Mouse (Mus musculus): ENCODE results near the gene Mvp. TPM values are rescaled to one million over a fixed set of nuclear protein-coding genes. Genes with fewer than 3 reads are reported as not detected.

Mvp gene
- total RNA-seq, 2 experiments from 2014 or later: 23.3 to 28.3 TPM

GRCm38 (mm10) chr7:126949793-126950646 lies 64.4 kb downstream of the Mvp start, which contains the start of gene Sez6l2:
Gene Sez6l2, plus strand, starts transcription at chr7:126950563.
- DNase-seq: peak; percentile 97

GRCm38 (mm10) chr7:126949403-126949792 lies 65.0 kb downstream of the Mvp start, which contains the start of gene Asphd1:
Gene Asphd1, minus strand, starts transcription at chr7:126949582.
- DNase-seq: no peak

GRCm38 (mm10) chr7:126948626-126949025 lies 65.8 kb downstream of the Mvp start:
- no peak for DNase-seq

GRCm38 (mm10) chr7:126946530-126946929 lies 67.9 kb downstream of the Mvp start:
- no peak for DNase-seq

- no peak for DNase-seq
These were observed 72.6 kb downstream of the Mvp start for GRCm38 (mm10) chr7:126941801-126942200.

GRCm38 (mm10) chr7:126941171-126941570 lies 73.2 kb downstream of the Mvp start:
- DNase-seq: no peak

Small RNA genes lying within 50 kb of the gene (microRNA-seq; reads per million reads assigned to microRNA genes)
- gene Gm44343: 0 reads per million in 2 experiments

Other genes starting within 250 kb of the Mvp start
- 1 to 10 TPM; 1.0 to 4.0 TPM for gene Gdpd3, start 248.3 kb downstream of the Mvp start, total RNA-seq (2021)
- 10 to 100 TPM; 56.3 to 62.9 TPM for gene Ypel3, start 237.7 kb downstream of the Mvp start, total RNA-seq (2021)
- gene Tbx6, start 233.1 kb downstream of the Mvp start, total RNA-seq (2021): under 1 TPM; 0.38 to 0.75 TPM
- 10 to 100 TPM; 44.2 to 48.8 TPM for gene Ppp4c, start 222.1 kb downstream of the Mvp start, total RNA-seq (2021)
- gene Fam57b, start 217.0 kb downstream of the Mvp start, total RNA-seq (2021): 10 to 100 TPM; 10.3 to 10.5 TPM
- not detected for gene 4930451I11Rik, start 183.0 kb downstream of the Mvp start, total RNA-seq (2021)
- under 1 TPM; 0.14 to 0.68 TPM for gene Doc2a, start 167.2 kb downstream of the Mvp start, total RNA-seq (2021)
- gene Hirip3, start 152.6 kb downstream of the Mvp start, total RNA-seq (2021): 10 to 100 TPM; 11.9 to 18.1 TPM
- 10 to 100 TPM; 18.6 to 23.6 TPM for gene Ino80e, start 152.2 kb downstream of the Mvp start, total RNA-seq (2021)
- gene Taok2, start 129.9 kb downstream of the Mvp start, total RNA-seq (2021): 10 to 100 TPM; 40.2 to 52.3 TPM
- gene Tmem219, start 91.7 kb downstream of the Mvp start, total RNA-seq (2021): 10 to 100 TPM; 16.2 to 17.3 TPM
- 1 to 10 TPM; 3.7 to 5.0 TPM for gene Kctd13, start 85.7 kb downstream of the Mvp start, total RNA-seq (2021)
- under 1 TPM in 1 of 2 experiments, not detected in 1; 0.35 TPM for gene Asphd1, start 65.0 kb downstream of the Mvp start, total RNA-seq (2021)
- gene Sez6l2, start 64.1 kb downstream of the Mvp start, total RNA-seq (2021): 10 to 100 TPM in 1 of 2 experiments, 1 to 10 TPM in 1; 5.9 to 10.5 TPM
- gene Cdipt, start 38.7 kb downstream of the Mvp start, total RNA-seq (2021): 10 to 100 TPM; 38.3 to 39.9 TPM
- under 1 TPM; 0.42 to 0.45 TPM for gene Cdiptos, start 38.5 kb downstream of the Mvp start, total RNA-seq (2021)
- gene Pagr1b, start 1.9 kb upstream of the Mvp start, total RNA-seq (2021): 1 to 10 TPM in 1 of 2 experiments, not detected in 1; 1.5 TPM
- gene Pagr1a, start 2.7 kb upstream of the Mvp start, total RNA-seq (2021): 1 to 10 TPM; 2.5 to 8.2 TPM
- gene Gm42742, start 6.5 kb upstream of the Mvp start, total RNA-seq (2021): 10 to 100 TPM; 17.5 to 23.1 TPM
- gene Prrt2, start 6.6 kb upstream of the Mvp start, total RNA-seq (2021): 1 to 10 TPM; 1.9 to 4.6 TPM
- gene Maz, start 12.4 kb upstream of the Mvp start, total RNA-seq (2021): 10 to 100 TPM; 75.6 to 92.8 TPM
- gene Kif22, start 27.9 kb upstream of the Mvp start, total RNA-seq (2021): 10 to 100 TPM; 10.8 to 12.5 TPM
- not detected for gene Zg16, start 72.7 kb upstream of the Mvp start, total RNA-seq (2021)
- gene AI467606, start 76.7 kb upstream of the Mvp start, total RNA-seq (2021): 1 to 10 TPM in 1 of 2 experiments, under 1 TPM in 1; 0.59 to 2.1 TPM
- gene Qprt, start 107.6 kb upstream of the Mvp start, total RNA-seq (2021): 1 to 10 TPM; 1.9 to 2.3 TPM
- gene Spn, start 123.2 kb upstream of the Mvp start, total RNA-seq (2021): under 1 TPM; 0.16 to 0.86 TPM
- 10 to 100 TPM; 36.7 to 41.1 TPM for gene Cd2bp2, start 181.4 kb upstream of the Mvp start, total RNA-seq (2021)
- 10 to 100 TPM; 38.6 to 45.1 TPM for gene Tbc1d10b, start 193.8 kb upstream of the Mvp start, total RNA-seq (2021)
- over 10,000 TPM; 46,059 to 51,168 TPM for gene Mylpf, start 194.3 kb upstream of the Mvp start, total RNA-seq (2021)
- 1 to 10 TPM; 5.5 to 7.3 TPM for gene Zfp553, start 218.4 kb upstream of the Mvp start, total RNA-seq (2021)
- gene Sept1, start 218.5 kb upstream of the Mvp start, total RNA-seq (2021): 1 to 10 TPM; 6.9 to 7.5 TPM
- gene Zfp771, start 229.7 kb upstream of the Mvp start, total RNA-seq (2021): 10 to 100 TPM; 18.6 to 20.9 TPM
- 10 to 100 TPM; 33.9 to 38.6 TPM for gene Dctpp1, start 246.1 kb upstream of the Mvp start, total RNA-seq (2021)